Mouse (Mus musculus): ENCODE data around the gene Gars. TPM values are rescaled to one million over a fixed set of nuclear protein-coding genes. Genes with fewer than 3 reads are reported as not detected.

Gene Gars
- 23.1 and 29.1 TPM in 2 replicates for polyA plus RNA-seq (2012; rRNA removed; ENCODE audit: low replicate concordance)

DNA sequence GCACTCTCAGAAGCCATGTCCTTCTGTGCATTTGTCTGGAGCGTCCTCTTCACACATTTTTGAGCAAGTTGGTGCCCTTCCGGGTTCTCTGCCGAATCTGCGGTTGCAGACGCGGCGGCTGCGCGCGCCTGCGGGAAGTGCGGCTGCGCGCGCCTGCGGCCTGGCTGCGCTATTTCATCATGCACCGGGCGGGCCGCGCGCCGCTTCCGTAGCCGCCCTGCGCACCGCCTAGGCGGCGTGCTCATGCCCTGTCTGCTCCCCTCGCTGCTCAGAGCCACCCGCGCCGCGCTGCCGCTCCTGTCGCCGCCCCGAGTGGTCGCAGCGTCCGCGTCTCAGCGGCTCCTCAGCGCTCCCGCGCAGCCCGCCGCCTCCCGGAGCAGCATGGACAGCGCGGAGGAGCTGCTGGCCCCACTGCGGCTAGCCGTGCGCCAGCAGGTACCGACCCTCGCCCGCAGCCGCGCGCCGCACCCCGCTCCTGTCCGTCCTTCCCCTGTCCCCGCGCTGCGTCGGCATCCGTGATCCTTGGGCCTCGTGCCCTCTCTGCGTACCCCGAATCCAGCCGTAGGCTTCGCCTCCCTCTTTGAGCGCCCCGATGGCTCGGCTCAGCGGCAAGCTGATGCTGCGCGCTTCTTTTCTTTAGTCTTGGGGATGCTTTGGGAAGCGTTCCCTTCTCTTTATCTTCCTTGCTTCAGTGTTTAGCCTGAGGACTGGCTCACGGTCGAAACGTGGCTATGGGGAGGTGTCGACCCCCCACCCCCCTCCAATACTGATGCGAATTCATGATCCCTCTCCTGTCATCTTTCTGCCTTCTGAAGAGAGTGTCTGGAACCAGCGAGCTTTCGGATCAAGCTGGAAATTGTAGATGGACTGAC, at the start of gene Gars:
Gene Gars (plus strand): TSS at position 209 of the 872 bp plus-strand sequence.

DNA sequence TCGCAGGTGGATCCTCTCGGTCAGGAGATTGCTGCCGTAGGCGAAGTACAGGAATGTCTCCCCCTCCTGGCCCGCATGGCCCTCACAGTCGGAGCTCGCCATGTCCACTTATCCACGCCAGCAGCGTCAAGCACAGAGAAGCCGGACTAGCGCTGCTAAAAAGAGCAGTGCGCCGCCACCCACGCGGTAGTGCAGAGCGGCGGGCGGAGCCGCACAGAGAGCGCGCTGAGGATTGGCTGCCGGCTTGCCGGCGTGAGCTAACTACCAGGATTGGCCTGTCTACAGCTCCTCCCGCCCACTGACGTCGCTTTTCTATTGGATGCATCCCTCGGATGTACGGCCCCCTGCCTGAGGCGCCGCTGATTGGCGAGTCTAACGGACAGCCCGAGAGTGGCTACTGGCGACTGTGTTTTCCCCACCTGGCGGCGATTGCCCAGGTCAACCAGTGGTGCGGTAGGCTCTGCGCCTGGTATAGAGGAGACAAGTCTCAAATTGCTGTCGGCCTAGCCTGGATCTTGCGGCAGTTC, 45.0 kb upstream of the Gars start, which contains the start of gene Ggct:
Gene Ggct (minus strand): TSS at position 217 of the 527 bp plus-strand sequence.

Other genes starting within 250 kb of the Gars start
- gene Znrf2, start 221.1 kb upstream of the Gars start, polyA plus RNA-seq (2012; rRNA removed; ENCODE audit: low replicate concordance) = 8.2 and 25.6 TPM in 2 replicates
- 6.4 and 11.4 TPM in 2 replicates for gene Nod1, start 65.4 kb upstream of the Gars start, polyA plus RNA-seq (2012; rRNA removed; ENCODE audit: low replicate concordance)
- gene Ggct, start 45.1 kb upstream of the Gars start, polyA plus RNA-seq (2012; rRNA removed; ENCODE audit: low replicate concordance) = 0.77 and 1.5 TPM in 2 replicates
- gene Crhr2, start 95.0 kb downstream of the Gars start, polyA plus RNA-seq (2012; rRNA removed; ENCODE audit: low replicate concordance) = 0.46 and 0.78 TPM in 2 replicates
- 0.28 and 0.88 TPM in 2 replicates for gene Inmt, start 137.0 kb downstream of the Gars start, polyA plus RNA-seq (2012; rRNA removed; ENCODE audit: low replicate concordance)
- gene Mindy4, start 165.4 kb downstream of the Gars start, polyA plus RNA-seq (2012; rRNA removed; ENCODE audit: low replicate concordance) = 1.4 and 2.3 TPM in 2 replicates

All from duodenum, adult 2 months (tissue).